Mouse (Mus musculus) lung, adult 2 months (tissue): ENCODE measurements around the gene S100a2.

Source experiments
- CTCF ChIP-seq: fragments of 200-500 bp; IDR thresholded peaks from 2 replicates; pipeline ENCODE4 v1.5.1; 2011; ENCODE audit warnings: mild to moderate bottlenecking, low read length, control low read depth; ENCODE audit not compliant: insufficient read depth
- POLR2A ChIP-seq: fragments of 200-500 bp; IDR thresholded peaks from 2 replicates; pipeline ENCODE4 v1.6.1; 2011; ENCODE audit warnings: low read depth, mild to moderate bottlenecking, control low read depth, low read length, borderline replicate concordance; ENCODE audit errors: extremely low read depth

DNA sequence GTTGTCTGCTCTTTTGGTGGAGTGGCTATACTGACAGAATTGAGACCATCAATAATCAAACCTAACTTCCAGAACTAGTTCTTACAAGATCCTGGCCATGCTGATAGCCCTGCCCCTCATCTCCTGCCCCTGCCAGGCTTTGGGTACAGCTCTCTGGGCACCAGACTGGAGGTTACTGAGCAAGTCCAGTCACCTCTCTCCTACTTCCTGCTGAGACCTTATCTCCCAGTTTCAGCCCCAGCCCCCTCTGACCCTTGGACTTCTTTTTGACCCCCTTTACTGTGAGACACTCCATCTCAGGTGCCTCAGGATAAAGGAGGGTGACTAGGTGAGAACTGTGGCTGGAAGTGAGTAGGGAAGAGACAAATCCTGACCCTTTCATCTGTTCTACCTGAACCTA lies 19.1 kb downstream of the S100a2 start:
- no peak for TF ChIP-seq CTCF
- no peak for TF ChIP-seq POLR2A
